Mouse (Mus musculus) lung, postnatal 0 days (tissue): ENCODE results near the gene Hcst.

Experiments
- CTCF ChIP-seq: IDR thresholded peaks from 2 replicates; pipeline ENCODE4 v1.5.1; 2016; ENCODE audit warnings: antibody characterized with exemption, mild to moderate bottlenecking
- EP300 ChIP-seq: IDR thresholded peaks from 2 replicates; pipeline ENCODE4 v1.6.1; 2016; ENCODE audit warnings: antibody characterized with exemption, mild to moderate bottlenecking, control low read depth

- TF ChIP-seq CTCF (no peak), EP300 (no peak)
Measured at GRCm38 (mm10) chr7:30453766-30454165, 34.1 kb upstream of the Hcst start.
